Mouse (Mus musculus): Measurements from ENCODE around the gene Gnb3. TPM values are rescaled to one million over a fixed set of nuclear protein-coding genes. Genes with fewer than 3 reads are reported as not detected.

Gnb3 gene
- 0.64 and 0.84 TPM in 2 replicates for total RNA-seq (2012; rRNA removed)
- total RNA-seq (2014; rRNA removed) = 1.6 and 2.2 TPM in 2 replicates
- polyA plus RNA-seq (2012; ENCODE audit: insufficient read length, low read depth) = 4.1 and 4.7 TPM in 2 replicates

DNA sequence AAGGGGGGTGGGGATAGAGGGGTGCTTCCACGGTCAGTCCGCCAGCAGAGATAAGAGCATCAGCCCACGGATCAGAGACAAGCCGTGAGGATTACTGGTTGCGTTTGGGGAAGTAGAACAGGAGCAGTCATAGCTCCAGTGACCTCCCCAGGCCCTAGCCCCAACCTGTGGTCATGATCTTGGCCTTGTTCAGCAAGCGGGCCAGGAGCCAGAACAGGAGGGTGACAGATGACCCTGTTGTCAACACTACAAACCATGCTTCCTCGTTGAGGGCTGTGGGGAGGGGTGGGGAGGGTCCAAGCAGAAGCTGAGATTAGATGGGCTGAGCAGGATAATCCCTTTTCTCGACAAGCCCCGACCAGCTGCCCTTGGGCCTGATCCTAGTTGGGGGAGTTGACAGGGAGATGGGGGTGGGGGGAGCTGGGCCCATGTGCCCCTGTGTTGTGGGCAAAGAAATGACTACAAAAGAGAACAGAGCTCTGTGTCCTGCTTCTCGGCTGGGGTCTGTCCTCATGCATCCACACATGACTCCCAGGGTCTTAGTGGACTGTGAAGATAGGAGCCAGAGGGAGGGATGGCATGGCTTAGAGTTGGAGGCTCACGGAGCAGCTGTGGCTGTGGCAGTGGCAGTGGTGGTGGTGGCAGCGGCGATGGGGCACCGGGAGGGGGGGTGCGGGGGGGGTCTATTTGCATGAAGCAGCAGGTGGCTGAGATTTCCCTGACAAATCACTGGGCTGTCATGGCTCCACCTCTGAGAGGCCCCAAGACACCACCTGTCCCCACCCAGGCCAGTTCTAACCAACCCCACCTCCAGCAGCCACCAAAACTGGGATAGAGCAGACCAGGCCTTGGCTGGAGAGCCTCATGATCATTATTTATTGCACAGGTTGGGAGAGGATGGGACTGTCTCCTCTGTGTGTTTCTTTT lies at the start of gene Gnb3:
Gene Gnb3, minus strand, starts transcription at position 35 of the 927 bp plus-strand sequence.
- Histone ChIP-seq H3K4me1 (ENCODE audit: control insufficient read depth in 1 of 2, insufficient read depth in 2 of 2) (peaks cover 17 to 63% of the 10 kb centered on the region in 2 experiments), H3K36me3 (replicated peaks in 1 of 2; ENCODE audit: control insufficient read depth in 1 of 2, insufficient read depth in 1 of 2, low read length in 1 of 2) (peaks cover 1 to 26% of the 10 kb centered on the region in 2 experiments), H3K27ac (ENCODE audit: insufficient read depth, low read depth) (peak within 1 kb of the TSS; percentile 27), H3K27me3 (replicated peaks) (no peaks in the 10 kb centered on the region), H3K4me3 (replicated peaks in 1 of 3; ENCODE audit: low read depth in 2 of 3, low read length in 2 of 3, poor library complexity in 1 of 3) (no peak within 1 kb of the TSS), H3K4me2 (ENCODE audit: insufficient read depth, low read depth, poor library complexity, severe bottlenecking) (peak within 1 kb of the TSS; percentile 10; the same call in 1 of the 2 replicates), H3K79me2 (replicated peaks; ENCODE audit: control insufficient read depth, extremely low read depth, insufficient read depth, poor library complexity, severe bottlenecking) (no peaks in the 10 kb centered on the region), H3K9ac (ENCODE audit: insufficient read depth, low read depth) (no peak within 1 kb of the TSS), H3K9me3 (replicated peaks; ENCODE audit: low read length) (no peaks in the 10 kb centered on the region)
- in situ Hi-C loops (cut with MboI; ENCODE audit: low pct_ligation_motif_present, low pct_unique_long_range_greater_than_20kb, low sequenced_read_pairs) (loop anchor here (10.0 kb wide), 1 partner anchor 94 kb away; the partner anchor contains the start of gene Mlf2), dilution Hi-C loops (cut with MboI; ENCODE audit: extremely low pct_ligation_motif_present, extremely low pct_unique_long_range_greater_than_20kb, low sequenced_read_pairs) (no loop called here)
- TF ChIP-seq TBP (conservative IDR thresholded peaks at IDR 0.05; ENCODE audit: low read depth, low read length) = no peak
- no peak for TF ChIP-seq CHD2 (IDR thresholded peaks at IDR 0.05; ENCODE audit: low read length)
- no peak for TF ChIP-seq ETS1 (conservative IDR thresholded peaks at IDR 0.05; ENCODE audit: low read depth, low read length)
- TF ChIP-seq TCF12 (IDR thresholded peaks at IDR 0.05; ENCODE audit: low read depth, low read length) = peak; percentile 52; the same call in 1 of the 2 replicates
- TF ChIP-seq ZC3H11A (IDR thresholded peaks at IDR 0.05; ENCODE audit: low read depth, low read length) = no peak
- no peak for TF ChIP-seq JUN (IDR thresholded peaks at IDR 0.05; ENCODE audit: insufficient read depth, low read depth, low read length)
- peak; percentile 19; the same call in 1 of the 2 replicates for TF ChIP-seq IRF4 (IDR thresholded peaks at IDR 0.05; ENCODE audit: low read depth, low read length)
- 0 out of 2 replicates have a peak, but pooled peaks have one; percentile 14 for TF ChIP-seq EP300 (IDR thresholded peaks at IDR 0.05; ENCODE audit: low read length)
- TF ChIP-seq PAX5 (IDR thresholded peaks at IDR 0.05; ENCODE audit: low read length) = no peak
- no peak for TF ChIP-seq RCOR1 (conservative IDR thresholded peaks at IDR 0.05; ENCODE audit: low read depth, low read length)
- peak; percentile 38; the same call in 1 of the 2 replicates for TF ChIP-seq POLR2A (IDR thresholded peaks at IDR 0.05; ENCODE audit: low read depth, low read length)
- TF ChIP-seq HCFC1 (IDR thresholded peaks at IDR 0.05; ENCODE audit: low read depth, low read length) = no peak
- DNase-seq (ENCODE audit: extremely low read depth) = peak; percentile 78

DNA sequence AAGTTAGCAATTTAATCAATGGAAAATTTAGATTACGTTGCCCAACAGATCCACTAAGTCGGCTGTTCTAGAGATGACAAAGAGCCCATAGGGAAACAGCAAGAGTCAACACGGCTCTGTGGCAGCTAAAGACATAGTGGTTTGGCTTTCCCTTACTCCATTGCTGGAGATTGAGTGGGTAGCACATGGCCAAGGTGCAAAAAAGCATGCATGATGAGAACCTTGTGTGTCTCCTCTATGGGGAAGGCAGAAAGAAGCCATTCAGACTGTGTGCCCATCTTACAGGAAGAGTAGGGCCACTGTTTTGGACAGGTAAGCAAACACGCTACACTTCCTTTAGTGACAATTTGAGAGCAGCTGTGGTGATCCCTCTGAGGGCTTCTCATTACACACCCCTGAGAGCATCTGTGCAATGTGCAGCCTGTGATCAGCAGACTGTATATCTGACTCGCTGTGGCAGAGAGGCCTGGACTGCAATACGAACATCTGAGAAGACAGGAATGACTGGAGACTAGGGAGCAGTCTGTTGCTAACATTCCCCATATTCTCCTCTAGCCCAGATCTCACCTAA lies 48.6 kb upstream of the Gnb3 start:
- Histone ChIP-seq H3K79me2 (replicated peaks; ENCODE audit: control insufficient read depth, extremely low read depth, insufficient read depth, poor library complexity, severe bottlenecking) (no peaks in the 10 kb centered on the region), H3K27ac (ENCODE audit: insufficient read depth, low read depth) (no peak overlapping the region)

More for the DNA sequence above, 48.6 kb upstream of the Gnb3 start:
- Histone ChIP-seq H3K36me3 (replicated peaks in 1 of 2; ENCODE audit: control insufficient read depth in 1 of 2, insufficient read depth in 1 of 2, low read length in 1 of 2) (no peaks in the 10 kb centered on the region), H3K4me2 (ENCODE audit: insufficient read depth, low read depth, poor library complexity, severe bottlenecking) (no peak overlapping the region), H3K9me3 (replicated peaks; ENCODE audit: low read length) (peaks cover 3% of the 10 kb centered on the region), H3K27me3 (replicated peaks) (no peaks in the 10 kb centered on the region), H3K9ac (ENCODE audit: insufficient read depth, low read depth) (no peak overlapping the region), H3K4me3 (replicated peaks in 1 of 3; ENCODE audit: low read depth in 2 of 3, low read length in 2 of 3, poor library complexity in 1 of 3) (no peak overlapping the region), H3K4me1 (ENCODE audit: control insufficient read depth in 1 of 2, insufficient read depth in 2 of 2) (peaks cover 2 to 28% of the 10 kb centered on the region in 2 experiments; a peak in 3 of 4 replicates)
- no peak for TF ChIP-seq GABPA (IDR thresholded peaks at IDR 0.05; ENCODE audit: insufficient replicate concordance, low read depth, low read length)
- TF ChIP-seq MEF2A (IDR thresholded peaks at IDR 0.05; ENCODE audit: borderline replicate concordance, low read depth, low read length) = no peak
- no peak for TF ChIP-seq SIN3A (IDR thresholded peaks at IDR 0.05; ENCODE audit: low read length)
- no peak for TF ChIP-seq ETS1 (conservative IDR thresholded peaks at IDR 0.05; ENCODE audit: low read depth, low read length)
- no peak for TF ChIP-seq TBP (conservative IDR thresholded peaks at IDR 0.05; ENCODE audit: low read depth, low read length)
- no peak for TF ChIP-seq NELFE (IDR thresholded peaks at IDR 0.05; ENCODE audit: low read depth, low read length)
- no peak for TF ChIP-seq EP300 (IDR thresholded peaks at IDR 0.05; ENCODE audit: low read length)
- no peak for TF ChIP-seq MAFK (IDR thresholded peaks at IDR 0.05; ENCODE audit: insufficient replicate concordance, low read length)
- TF ChIP-seq HCFC1 (IDR thresholded peaks at IDR 0.05; ENCODE audit: low read depth, low read length) = no peak
- TF ChIP-seq NRF1 (IDR thresholded peaks at IDR 0.05; ENCODE audit: low read depth, low read length) = no peak
- no peak for DNase-seq (ENCODE audit: extremely low read depth)
- dilution Hi-C loops (cut with MboI; ENCODE audit: extremely low pct_ligation_motif_present, extremely low pct_unique_long_range_greater_than_20kb, low sequenced_read_pairs) = no loop called here
- in situ Hi-C loops (cut with MboI; ENCODE audit: low pct_ligation_motif_present, low pct_unique_long_range_greater_than_20kb, low sequenced_read_pairs) = no loop called here

Measured in CH12.LX (cell line).